Mouse (Mus musculus): ENCODE data around the gene Lrmda.

Gene Lrmda

GRCm38 (mm10) chr14:22154096-22154495, 134.6 kb downstream of the Lrmda start:
- in situ Hi-C loops (cut with MseI, MboI): no loop called here

GRCm38 (mm10) chr14:22155034-22155433, 135.5 kb downstream of the Lrmda start:
- in situ Hi-C loops (cut with MseI, MboI): no loop called here

- in situ Hi-C loops (cut with MseI, MboI): no loop called here
Measured at GRCm38 (mm10) chr14:22155512-22156026, 136.1 kb downstream of the Lrmda start.

GRCm38 (mm10) chr14:22156991-22157390, 137.5 kb downstream of the Lrmda start:
- in situ Hi-C loops (cut with MseI, MboI): no loop called here

GRCm38 (mm10) chr14:22161416-22161815, 141.9 kb downstream of the Lrmda start:
- in situ Hi-C loops (cut with MseI, MboI): no loop called here

GRCm38 (mm10) chr14:22167285-22167684, 147.8 kb downstream of the Lrmda start:
- in situ Hi-C loops (cut with MseI, MboI): no loop called here

- in situ Hi-C loops (cut with MseI, MboI): no loop called here
Measured at GRCm38 (mm10) chr14:22168077-22168794, 148.7 kb downstream of the Lrmda start.

GRCm38 (mm10) chr14:22168795-22169568, 149.5 kb downstream of the Lrmda start:
- in situ Hi-C loops (cut with MseI, MboI): no loop called here

- in situ Hi-C loops (cut with MseI, MboI): no loop called here
Measured at GRCm38 (mm10) chr14:22174757-22175156, 155.2 kb downstream of the Lrmda start.

- in situ Hi-C loops (cut with MseI, MboI): no loop called here
Measured at GRCm38 (mm10) chr14:22179761-22180160, 160.2 kb downstream of the Lrmda start.

- in situ Hi-C loops (cut with MseI, MboI): no loop called here
Measured at GRCm38 (mm10) chr14:22181508-22181907, 162.0 kb downstream of the Lrmda start.

GRCm38 (mm10) chr14:22183195-22183594, 163.7 kb downstream of the Lrmda start:
- in situ Hi-C loops (cut with MseI, MboI): no loop called here

GRCm38 (mm10) chr14:22185452-22185851, 165.9 kb downstream of the Lrmda start:
- in situ Hi-C loops (cut with MseI, MboI): no loop called here

GRCm38 (mm10) chr14:22190111-22190510, 170.6 kb downstream of the Lrmda start:
- in situ Hi-C loops (cut with MseI, MboI): no loop called here

- in situ Hi-C loops (cut with MseI, MboI): no loop called here
Measured at GRCm38 (mm10) chr14:22192185-22192584, 172.7 kb downstream of the Lrmda start.

- in situ Hi-C loops (cut with MseI, MboI): no loop called here
Measured at GRCm38 (mm10) chr14:22198021-22198420, 178.5 kb downstream of the Lrmda start.

GRCm38 (mm10) chr14:22198641-22199425, 179.3 kb downstream of the Lrmda start:
- in situ Hi-C loops (cut with MseI, MboI): no loop called here

- in situ Hi-C loops (cut with MseI, MboI): no loop called here
Measured at GRCm38 (mm10) chr14:22201667-22202066, 182.2 kb downstream of the Lrmda start.

GRCm38 (mm10) chr14:22210601-22211000, 191.1 kb downstream of the Lrmda start:
- in situ Hi-C loops (cut with MseI, MboI): no loop called here

GRCm38 (mm10) chr14:22218183-22218582, 198.7 kb downstream of the Lrmda start:
- in situ Hi-C loops (cut with MseI, MboI): no loop called here

- in situ Hi-C loops (cut with MseI, MboI): no loop called here
Measured at GRCm38 (mm10) chr14:22222038-22222437, 202.5 kb downstream of the Lrmda start.

- in situ Hi-C loops (cut with MseI, MboI): no loop called here
Measured at GRCm38 (mm10) chr14:22222574-22222973, 203.1 kb downstream of the Lrmda start.

All from mouse trophoblast stem cell (cell line).